Mouse (Mus musculus) A20 (cell line): Measurements from ENCODE around the gene Stt3b.

Source experiments
- DNase-seq: peaks from one replicate; pipeline ENCODE4 v3.0.0-alpha.2; 2011; ENCODE audit warnings: low read depth, low spot score

Gene Stt3b

GRCm38 (mm10) chr9:115271556-115271955 is 38.7 kb downstream of the Stt3b start:
- DNase-seq = no peak

GRCm38 (mm10) chr9:115261896-115262295 is 48.3 kb downstream of the Stt3b start:
- DNase-seq = no peak

GRCm38 (mm10) chr9:115261456-115261855 is 48.8 kb downstream of the Stt3b start:
- DNase-seq = no peak

DNA sequence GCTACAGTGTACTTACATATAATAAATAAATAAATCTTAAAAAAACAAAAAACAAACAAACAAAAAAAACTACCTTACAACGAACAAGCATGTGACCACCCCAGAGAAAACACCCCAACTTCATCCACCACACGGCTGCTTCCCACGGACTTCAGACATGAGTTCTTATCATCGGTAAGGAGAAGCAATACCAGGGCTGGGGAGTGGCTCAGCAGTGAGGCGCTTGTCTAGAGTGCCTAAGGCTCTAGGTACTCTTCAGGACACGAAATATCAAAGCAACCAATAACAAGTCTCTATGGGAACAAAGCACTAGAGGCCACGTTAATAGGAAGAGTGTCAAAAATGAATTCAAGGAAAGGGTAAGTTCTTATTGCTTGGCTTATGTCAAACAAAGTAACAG is 49.8 kb downstream of the Stt3b start:
- no peak for DNase-seq

DNA sequence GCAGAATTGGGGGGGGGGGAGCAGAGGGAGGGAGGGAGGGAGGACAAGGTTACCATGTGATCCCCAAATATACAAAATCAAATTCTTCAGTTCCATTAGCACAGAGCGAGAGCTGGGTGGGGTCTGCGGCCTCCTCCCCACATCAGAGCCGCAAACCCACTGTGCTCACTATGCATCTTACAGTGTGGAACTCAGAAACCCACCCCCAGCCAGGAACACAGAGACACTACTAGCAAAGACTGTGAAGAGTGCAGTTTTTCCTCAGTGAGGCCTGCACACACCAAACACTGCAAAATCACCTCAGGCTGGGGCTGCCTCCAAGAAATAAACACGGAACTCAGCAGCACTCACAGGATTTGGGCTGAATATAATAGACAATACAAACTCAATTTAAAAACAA is 50.4 kb downstream of the Stt3b start:
- no peak for DNase-seq

DNA sequence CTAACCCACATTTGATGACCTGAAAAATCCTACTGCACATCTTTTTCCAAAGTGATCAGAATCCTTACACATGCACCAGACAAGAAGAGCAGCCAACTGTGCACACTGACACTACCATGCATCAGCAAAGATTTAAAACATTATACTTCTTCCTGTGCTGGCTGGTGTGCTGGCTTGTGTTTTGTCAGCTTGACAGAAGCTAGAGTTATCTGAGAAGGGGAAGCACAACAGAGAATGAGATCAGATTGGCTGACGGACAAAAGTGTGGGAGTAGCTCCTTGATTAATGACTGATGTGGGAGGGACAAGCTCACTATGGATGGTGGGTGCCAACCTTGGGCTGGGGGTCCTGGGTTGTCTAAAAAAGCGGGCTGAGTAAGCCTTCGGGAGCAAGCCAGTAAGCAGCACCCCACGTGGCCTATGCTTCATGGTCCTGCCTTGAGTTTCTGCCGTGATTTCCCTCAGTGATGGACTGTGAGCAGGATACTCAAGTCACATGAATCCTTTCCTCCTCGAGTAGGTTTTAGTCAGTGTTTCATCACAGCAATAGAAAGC is 52.4 kb downstream of the Stt3b start:
- DNase-seq = no peak

DNA sequence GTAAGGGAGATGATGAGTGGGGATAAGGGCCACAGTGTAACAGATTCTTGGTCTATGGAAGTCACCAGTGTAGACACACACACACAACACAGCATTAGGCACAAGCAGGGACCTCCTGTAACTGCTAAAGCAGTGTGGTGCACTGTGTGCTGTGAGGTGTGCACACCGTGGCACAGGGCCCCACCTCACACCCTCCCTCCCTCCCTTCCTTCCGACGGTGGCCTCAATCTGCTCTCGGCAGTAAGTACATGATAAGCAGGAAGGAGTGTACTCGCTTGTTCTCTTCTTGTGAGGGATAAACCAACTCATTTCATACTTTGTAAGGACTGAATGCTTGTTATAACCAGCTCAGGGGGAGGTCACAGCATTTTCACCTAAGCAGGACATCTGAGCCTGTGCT is 61.1 kb downstream of the Stt3b start:
- no peak for DNase-seq

GRCm38 (mm10) chr9:115245092-115245491 is 65.1 kb downstream of the Stt3b start:
- no peak for DNase-seq

- no peak for DNase-seq
Measured at GRCm38 (mm10) chr9:115243630-115244029, 66.6 kb downstream of the Stt3b start.

- DNase-seq = peak; percentile 16
Measured at GRCm38 (mm10) chr9:115239861-115240260, 70.4 kb downstream of the Stt3b start.

DNA sequence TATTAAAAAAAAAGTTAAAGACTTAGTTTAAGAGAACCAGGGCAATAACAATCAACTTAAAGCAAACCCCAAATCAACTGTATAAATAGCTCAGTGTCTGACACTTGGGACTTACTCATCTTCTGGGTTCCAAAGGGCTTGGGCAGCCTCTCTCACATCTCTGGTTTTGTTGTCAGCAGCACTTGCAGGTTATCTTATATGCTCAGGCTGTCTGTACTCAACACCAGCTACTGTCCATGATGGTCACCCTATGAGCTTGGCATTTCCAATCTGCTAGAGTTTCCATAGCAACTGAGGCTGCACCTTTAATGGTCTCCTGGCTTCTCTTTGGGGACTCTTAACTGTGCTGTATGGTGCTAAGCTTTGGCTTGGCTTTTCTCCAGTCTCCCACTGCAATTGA is 72.3 kb downstream of the Stt3b start:
- no peak for DNase-seq

DNA sequence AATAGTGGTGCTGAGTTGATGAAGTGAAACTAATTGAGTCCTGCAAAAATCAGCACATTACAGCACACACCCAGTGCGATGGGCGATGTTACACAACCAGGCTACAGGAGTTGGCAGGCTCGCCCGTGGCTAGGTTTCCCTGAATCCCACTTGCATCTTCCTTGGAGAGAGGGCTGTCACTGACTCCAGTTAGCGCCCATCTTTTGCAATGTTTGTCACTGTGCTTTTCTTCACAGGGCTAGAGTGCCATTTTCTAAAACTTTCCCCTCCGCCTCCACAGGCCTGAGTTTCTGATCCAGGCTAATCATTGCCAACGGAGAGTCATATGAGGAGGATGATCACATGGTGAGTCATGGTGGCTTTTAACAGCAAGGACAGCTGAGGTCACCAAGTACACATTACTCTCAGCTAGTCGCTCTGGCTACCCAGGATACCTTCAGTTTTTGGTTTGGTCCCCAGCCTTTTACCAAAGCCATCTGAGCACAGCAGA is 73.8 kb downstream of the Stt3b start:
- DNase-seq = no peak

GRCm38 (mm10) chr9:115234561-115234960 is 75.7 kb downstream of the Stt3b start:
- no peak for DNase-seq

GRCm38 (mm10) chr9:115233721-115234120 is 76.5 kb downstream of the Stt3b start:
- no peak for DNase-seq

- DNase-seq = no peak
Measured at GRCm38 (mm10) chr9:115231476-115231875, 78.7 kb downstream of the Stt3b start.

DNA sequence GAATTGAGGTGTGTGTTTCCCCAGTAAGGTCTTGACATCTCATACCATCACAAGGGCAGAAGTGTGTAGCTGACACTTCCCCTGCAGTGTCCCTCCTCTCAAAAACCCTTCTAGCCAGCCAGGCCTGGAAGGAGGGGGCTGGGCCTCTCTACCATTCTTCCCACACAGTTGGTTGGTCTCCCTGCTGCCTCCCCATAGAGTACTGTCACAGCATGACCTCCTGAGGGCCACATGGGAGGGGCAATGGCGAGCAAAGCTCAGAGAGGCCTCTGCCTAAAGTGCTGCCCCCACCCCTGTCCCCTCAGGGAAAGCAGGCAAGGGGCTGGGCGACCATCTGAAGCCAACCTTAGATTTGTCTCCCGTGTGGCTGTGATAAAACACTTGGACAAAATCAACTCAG is 80.1 kb downstream of the Stt3b start:
- DNase-seq = no peak

DNA sequence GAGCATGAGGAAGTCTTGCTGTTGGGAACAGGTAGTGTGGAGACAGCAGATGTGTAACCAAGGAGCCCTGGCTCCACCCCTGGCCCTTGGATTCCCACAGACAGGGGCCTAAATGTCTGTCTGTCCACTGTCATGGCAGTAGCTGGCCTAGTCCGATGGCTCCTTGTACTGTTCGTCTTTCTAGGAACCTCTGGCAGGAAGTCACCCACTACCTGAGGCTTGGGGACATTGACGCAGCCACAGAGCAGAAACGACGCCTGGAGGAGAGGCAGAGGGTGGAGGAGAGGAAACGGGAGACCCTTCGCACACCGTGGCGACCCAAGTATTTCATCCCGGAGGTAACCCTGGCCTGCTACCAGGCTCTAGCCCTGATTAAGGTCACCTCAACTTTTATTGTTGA is 80.5 kb downstream of the Stt3b start:
- DNase-seq = no peak

- no peak for DNase-seq
Measured at GRCm38 (mm10) chr9:115229145-115229544, 81.1 kb downstream of the Stt3b start.

GRCm38 (mm10) chr9:115224744-115225354 is 85.4 kb downstream of the Stt3b start:
- no peak for DNase-seq

DNA sequence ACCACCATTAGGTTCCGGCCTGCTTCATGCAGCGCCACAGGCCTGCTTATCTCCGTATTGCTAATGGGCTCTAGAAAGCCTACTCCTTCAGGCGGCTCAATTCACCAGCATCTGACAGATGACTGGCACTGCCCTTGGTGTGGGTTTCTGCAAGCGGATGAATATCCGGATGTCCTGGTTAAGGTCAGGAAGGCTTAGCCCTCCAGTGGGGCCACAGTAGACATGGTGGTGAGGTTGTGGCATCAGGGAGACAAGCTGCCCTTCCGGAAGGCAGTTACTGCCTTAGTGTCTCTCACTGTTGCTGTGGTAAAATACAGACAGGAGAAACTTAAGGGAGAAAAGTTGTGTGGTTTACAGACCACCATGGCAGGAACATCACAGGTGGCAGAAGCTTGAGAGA is 89.0 kb downstream of the Stt3b start:
- no peak for DNase-seq

DNA sequence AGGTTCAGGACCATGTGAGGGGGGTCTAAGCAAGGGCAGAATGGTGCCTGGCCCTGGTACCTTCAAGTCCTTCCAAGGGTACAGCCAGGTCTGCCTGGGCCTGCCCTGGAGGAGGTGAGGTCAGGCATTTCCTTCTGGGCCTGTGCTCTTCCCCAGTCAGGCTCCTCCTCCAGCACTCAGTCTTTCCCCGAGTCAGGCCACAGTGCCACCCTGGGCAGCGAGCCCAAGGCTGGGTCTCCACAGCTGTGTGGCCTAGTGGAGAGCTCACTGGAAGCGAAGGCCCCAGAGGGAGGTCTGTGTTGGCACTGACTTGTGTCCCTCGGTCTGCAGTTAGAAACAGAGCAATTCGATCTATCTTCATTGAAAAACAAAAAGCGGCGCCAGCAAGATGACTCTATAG is 89.8 kb downstream of the Stt3b start:
- no peak for DNase-seq

DNA sequence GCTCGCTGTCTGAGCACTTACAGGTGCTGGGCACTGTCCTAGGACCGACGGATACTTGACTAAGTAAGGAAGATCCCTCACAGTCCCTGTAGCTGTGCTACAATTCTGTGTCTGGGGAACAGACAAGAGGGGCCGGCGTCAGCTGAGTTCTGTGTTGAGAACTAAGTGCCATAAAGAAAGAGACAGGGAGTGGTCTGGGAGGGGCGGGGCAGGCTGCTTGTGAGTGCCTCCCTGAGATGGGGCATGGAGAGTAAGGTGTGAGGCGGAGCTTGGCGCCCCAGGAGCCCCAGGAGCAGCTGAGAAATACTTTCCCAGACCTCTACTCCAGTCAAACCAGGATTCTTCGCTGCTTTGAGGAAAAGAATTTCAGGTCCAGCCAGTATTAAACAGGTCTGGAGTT is 92.2 kb downstream of the Stt3b start:
- DNase-seq = no peak

- no peak for DNase-seq
Measured at GRCm38 (mm10) chr9:115215830-115216701, 94.2 kb downstream of the Stt3b start.
